Mouse (Mus musculus): Measurements from ENCODE around the gene Cmbl.
"Not testable (repeated sequence)": the region's sequence is repeated elsewhere in the genome, so short reads cannot be mapped to it uniquely, and the experiment has no call there.

Gene Cmbl

DNA sequence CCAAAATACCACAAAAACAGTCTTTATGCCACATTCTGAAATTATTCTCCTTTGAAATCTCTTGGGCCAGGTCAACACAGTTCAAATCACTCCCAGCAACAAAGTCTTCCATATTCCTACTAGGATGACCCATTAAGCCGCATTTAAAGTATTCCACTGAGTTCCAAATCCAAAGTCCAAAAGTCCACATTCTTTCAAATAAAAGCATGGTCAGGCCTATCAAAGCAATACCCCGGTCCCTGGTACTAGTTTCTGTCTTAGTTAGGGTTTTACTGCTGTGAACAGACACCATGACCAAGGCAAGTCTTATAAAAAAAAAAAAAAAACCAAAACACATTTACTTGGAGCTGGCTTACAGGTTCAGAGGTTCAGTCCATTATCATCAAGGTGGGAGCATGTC is 15.9 kb downstream of the Cmbl start:
- not testable (repeated sequence) for DNase-seq (ENCODE audit: extremely low read depth, low read depth)

DNA sequence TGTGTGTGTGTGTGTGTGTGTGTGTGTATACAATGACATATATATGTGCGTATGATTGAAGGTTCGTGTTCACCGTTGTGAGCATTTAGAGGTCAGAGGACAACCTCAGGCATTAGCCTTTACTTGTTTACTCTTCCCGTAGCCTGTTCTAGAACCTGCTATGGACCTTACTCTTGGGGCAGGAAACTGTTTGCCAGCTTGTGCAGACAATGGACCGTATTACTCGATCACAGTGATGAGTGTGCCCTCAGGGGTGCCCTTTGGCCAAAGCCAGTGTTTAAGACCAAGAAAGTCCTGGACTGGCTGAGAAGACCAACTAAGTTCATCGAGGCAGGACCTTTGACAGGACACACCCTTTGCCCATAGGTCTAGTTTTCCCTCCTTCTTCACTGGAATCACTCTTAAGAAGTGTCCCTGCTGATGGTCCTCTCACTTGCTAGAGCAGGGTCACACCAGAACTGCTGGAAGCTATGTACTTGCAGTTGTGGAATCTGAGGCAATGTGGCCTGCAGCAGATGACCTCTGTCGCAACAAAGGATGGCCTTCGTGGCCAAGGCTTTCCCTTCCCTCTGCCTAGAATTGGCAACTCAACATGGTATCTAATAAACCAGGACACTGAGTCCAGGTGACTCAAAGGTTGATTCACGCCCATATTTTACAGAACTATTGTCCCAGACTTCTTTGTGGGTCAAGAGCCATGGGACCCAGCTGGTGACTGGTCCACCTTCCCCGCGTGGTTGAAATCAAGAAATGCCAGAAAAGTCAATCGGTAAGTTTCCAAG is 18.3 kb downstream of the Cmbl start:
- DNase-seq (ENCODE audit: extremely low read depth, low read depth): no peak

DNA sequence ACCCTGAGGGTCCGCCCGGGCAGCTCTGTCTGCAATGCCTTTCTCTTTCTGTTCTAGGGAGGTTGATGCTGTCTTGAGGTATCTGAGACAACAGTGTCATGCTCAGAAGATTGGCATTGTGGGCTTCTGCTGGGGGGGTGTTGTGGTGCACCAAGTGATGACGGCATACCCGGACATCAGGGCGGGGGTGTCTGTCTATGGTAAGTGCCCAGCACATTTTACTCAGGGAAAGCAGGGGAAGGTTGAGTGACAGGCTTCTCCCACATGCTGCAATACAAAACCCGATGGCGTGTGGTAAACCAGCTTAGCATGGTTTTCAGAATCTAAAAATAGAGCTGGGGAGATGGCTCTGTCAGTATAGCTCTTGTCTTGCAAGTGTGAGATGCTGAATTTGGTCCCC is 20.0 kb downstream of the Cmbl start:
- no peak for DNase-seq (ENCODE audit: extremely low read depth, low read depth)

DNA sequence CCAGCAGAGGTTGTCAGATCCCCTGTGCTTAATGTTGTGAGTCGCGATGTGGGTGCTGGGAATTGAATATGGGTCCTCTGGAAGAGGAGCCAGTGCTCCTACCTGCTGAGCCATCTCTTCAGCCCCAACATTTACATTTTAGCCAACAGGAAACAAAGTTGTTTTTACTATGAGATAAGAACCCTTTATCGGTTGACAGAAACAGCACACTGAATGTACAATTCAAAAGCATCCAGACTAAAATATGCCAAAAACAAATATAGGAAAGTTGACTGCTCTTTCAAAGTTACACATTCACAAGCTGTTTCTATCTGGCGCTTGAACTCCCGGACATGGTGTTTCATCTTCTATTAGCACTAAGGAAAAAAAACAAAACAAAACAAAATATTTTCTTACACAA is 20.9 kb downstream of the Cmbl start:
- no peak for DNase-seq (ENCODE audit: extremely low read depth, low read depth)

DNA sequence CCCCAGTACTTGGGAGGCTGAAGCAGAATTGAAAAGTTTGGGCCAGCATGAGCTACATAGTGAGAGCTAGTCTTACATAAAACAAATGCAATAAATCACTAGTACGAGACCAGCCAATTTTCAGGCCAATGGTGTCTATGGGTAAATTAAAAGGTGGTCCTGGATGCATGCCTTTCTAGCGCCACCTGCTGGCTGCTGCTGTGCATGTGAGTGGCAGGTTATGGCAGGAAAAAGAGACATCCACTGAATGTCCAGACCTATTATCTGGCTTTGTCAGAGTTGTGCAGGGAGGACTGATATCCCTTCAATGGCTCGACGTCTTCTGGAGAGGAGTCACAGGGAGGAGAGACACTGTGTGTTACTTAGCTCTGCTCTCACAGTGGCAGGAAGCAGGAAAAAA is 21.3 kb downstream of the Cmbl start:
- DNase-seq (ENCODE audit: extremely low read depth, low read depth): peak; percentile 85

DNA sequence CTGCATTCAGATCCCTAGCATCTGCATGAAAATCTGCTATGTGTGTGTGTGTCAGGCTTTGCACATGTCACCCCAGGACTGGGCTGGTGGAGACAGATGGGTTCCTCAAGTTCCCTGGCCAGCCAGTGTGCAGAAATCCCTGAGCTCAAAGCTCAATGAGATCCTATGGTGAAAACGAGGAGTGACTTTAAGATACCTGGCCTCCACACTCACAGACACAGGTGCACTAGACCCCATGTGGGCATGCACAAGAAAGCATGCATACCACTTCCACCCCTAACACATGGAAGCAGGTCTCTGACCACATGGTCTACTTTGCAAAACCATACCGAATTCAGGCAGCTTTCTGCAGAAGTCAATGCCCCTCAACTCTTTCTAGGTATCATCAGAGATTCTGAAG is 22.6 kb downstream of the Cmbl start:
- DNase-seq (ENCODE audit: extremely low read depth, low read depth): no peak

DNA sequence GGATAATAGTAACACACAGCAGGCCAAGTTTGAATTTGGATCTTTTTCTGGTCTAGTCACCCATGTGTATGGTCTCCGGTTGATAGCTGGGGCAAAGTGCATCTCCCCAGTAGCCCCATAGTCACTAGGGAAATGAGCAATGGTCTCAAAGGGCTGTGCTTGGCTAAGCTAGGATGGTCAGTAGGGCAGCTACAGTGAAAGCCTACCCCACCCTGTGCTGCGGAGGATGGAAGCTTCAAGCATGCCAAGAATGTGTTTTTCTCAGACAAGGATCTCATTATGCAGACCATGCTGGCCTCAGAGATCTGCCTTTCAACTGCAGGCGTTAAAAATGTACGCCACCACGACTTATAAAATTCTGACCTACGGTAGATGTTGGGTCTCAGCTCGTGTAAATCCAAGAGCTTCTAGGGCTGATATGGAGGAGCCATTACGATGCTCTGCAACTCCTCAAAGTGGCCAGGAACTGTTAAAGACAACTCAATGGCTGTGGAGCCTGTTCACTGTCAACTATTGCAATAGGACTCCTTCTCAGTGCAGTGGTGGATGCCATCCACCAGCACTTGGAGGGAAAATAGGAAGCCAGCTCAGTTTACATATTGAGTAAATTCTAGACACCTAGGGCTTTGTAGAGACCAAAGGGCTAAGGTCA is 23.9 kb downstream of the Cmbl start:
- DNase-seq (ENCODE audit: extremely low read depth, low read depth): no peak

DNA sequence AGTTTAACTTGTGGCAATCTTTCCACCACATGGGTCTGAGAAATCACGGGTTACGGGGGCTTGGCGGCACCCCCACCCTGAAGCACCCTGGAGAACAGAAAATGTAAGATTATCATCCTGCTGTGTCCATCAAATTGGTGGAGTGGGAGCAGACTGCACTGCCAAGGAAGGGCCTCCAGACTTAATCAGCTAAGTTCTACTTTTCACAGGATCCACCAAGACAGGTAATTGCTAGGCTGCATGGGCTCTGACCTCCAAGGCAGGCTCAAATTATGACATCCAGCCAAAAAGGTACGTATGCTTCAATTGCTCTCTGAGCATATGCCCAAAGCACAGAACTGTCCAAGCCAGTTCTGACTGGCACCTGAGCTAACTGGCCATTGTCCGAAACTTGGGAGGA is 25.0 kb downstream of the Cmbl start:
- DNase-seq (ENCODE audit: extremely low read depth, low read depth): no peak

DNA sequence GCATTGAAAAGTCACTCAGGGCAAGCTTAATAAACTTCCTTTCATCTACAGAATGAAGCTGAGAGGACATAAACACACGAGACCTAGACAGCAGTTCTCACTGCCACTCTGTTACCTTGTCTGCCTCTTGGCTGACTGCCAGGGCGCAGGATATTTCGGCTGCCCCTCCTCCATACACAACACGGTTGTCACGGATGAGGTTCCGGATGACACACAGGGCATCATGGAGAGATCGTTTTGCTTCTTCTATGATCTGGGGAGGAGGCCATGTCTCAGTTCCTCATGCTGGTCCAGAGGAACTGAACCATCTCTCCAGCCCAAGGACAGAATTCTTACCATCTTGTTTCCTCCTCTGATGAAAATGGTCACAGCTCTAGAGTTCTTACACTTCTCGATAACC is 27.3 kb downstream of the Cmbl start:
- DNase-seq (ENCODE audit: extremely low read depth, low read depth): no peak

DNA sequence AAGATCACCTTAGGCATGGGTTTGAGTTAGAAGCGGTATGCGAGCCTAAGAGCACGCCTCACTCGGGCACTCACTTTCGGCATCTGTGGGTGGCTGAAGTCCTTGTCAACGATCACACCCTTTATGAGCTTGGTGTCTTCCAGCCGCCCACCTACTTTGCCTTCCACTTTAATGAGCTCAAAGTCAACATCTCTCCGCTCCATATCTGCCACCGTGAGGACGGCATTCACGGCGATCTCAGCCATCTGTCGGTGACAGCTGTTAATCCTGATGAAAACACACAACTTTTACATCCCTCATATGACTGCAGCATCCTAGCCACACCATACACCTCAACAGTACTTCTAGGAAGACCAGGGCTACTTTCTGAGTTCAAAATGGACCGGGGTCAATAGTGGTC is 29.1 kb downstream of the Cmbl start:
- no peak for DNase-seq (ENCODE audit: extremely low read depth, low read depth)

DNA sequence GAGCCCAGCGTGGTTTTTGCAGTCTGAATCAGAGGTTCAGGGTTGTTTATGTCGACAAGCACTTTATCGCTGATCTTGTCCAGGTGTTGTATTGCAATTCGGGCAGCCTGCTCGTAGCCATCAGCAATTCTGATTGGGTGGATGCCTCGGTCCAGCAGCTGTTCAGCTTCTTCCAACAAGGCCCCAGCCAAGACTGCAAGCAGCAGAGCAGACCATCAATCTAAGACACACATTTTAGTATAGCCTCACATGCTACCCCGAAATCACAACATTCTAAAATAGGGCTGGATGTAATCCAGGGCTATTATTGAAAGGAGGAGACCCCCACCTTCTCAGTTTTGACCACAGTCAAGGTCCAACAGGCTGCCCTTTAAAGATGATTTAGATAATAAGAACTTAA is 30.5 kb downstream of the Cmbl start:
- no peak for DNase-seq (ENCODE audit: extremely low read depth, low read depth)

DNA sequence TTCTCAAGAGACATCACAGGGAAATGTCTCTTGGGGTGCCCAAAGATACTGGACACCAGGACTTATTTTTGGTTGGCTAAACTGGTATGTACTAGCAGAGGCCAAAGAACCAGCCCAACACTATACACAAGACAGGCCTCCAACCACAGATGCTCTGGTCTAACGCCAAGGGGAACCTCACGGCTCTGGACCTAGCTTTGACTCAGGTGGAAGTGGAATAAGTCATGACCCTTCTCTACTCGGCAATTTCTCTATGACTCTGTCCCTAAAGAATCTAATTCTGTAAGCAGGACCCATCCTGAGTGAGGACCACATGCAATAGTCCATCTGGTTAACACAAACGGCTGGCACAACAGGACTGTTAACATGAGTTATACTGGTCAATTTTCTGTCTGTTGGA is 34.6 kb downstream of the Cmbl start:
- DNase-seq (ENCODE audit: extremely low read depth, low read depth): no peak

DNA sequence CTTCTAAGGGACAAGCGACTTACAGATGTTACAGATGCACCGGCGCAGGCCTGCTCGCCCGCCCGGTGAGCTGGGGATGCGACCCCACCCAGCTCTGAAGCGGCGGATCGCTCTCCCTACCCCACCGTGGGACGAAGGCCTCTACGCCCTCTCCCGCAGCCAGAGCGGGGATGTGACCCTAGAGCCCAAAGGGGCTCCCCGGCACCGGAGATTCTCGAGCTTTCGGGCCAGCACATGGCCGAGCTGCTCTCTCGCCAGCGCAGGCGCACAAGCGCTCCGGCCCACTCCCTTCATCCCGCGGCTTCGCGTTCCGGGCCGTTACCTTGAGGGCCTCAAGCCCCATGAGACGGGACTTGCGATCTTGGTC is 36.1 kb downstream of the Cmbl start:
- DNase-seq (ENCODE audit: extremely low read depth, low read depth): no peak

DNA sequence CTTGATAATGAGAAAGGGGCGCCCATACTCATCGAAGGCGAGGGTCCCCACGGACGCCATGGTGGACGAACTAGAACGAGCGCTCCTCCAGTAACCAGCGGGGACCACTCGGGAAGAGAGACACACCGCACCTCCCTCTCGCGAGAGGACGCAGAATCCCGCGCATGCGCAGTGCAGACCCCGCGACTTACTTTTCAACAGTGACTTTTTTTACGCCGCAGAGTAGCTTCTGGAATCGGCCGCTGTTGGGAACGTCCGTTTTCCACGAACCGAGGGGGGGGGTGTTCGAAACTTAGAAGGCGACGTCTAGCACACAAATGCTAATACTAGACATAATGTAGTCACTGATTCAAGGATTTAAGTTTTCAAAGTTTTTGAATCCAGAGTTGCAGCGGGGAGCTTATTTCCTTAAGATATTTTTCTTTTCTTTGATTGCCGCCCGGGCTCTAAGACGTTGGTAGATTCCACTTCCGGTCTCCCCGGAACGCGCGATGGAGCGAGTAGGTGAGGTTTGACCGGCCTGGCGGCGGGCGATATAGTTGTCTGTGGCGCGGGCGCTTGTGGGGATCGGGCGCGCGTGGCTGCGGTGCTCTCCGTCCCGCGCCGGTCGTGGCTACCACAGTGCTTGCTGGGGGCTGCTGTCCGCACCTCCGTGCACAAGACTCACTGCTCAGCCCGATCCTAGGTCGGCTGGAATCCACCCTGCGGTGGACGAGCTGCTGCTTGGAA is 36.6 kb downstream of the Cmbl start, which contains the start of the genes Cct5 and Fam173b:
Gene Cct5 (minus strand): TSS at position 159 of the 729 bp plus-strand sequence.
Gene Fam173b (plus strand): TSS at position 207 of the 729 bp plus-strand sequence.
- DNase-seq (ENCODE audit: extremely low read depth, low read depth): peak; percentile 97

DNA sequence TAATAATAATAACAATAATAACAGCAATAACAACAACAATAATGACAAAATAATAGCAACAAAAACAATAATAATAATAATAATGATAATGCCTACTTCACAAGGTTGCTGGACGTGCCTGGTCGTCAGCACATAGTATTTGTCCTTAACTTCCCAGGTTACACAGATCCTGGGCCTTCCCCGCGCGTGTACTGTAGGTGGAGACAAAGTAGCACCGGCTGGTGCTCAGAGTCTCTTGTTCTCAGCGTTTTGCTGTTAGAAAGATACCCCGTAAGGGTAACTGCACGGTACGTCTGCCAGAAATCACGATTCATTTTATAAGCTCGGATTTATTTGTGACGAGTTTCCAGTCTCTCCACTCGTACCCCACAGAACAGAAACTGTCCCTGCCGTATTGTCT is 37.2 kb downstream of the Cmbl start:
- peak; percentile 66 for DNase-seq (ENCODE audit: extremely low read depth, low read depth)

DNA sequence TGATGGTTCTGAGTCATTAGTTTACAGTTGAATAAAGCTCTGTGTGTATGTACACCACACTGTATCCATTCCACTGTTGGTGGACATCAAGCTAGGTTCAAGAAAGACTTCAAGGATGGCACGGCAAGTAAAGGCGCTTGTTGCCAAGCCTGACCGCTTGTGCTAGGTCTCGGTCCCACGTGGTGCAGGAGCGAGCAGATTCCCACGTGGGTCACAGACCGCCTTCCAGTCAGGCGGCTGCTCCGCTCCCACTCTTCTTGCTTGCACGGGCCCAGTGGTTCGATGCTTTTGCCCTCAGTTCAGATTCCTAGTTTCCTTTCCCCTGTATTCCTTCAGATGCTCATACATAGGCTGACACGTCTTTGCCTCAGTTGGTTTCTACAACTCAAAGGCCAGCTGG is 37.9 kb downstream of the Cmbl start:
- no peak for DNase-seq (ENCODE audit: extremely low read depth, low read depth)

DNA sequence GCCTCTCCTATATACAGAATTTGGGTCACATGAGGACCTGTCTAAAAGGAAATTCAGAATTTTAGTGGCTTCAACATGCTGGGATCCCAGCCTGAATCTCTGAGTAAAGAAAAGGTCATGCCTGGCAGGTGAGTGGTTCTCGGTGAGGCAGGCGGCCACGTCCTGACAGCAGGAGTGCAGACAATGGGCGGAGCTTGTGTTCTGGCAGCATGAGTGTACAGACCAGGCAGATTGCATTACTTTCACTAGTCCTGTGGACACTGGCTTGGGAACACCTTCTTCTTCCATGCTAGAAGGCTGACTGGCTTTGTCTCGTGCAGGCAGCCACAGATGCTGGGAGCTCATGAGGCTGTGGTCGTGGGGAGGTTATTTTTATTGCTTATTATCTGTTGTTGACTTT is 41.6 kb downstream of the Cmbl start:
- no peak for DNase-seq (ENCODE audit: extremely low read depth, low read depth)

DNA sequence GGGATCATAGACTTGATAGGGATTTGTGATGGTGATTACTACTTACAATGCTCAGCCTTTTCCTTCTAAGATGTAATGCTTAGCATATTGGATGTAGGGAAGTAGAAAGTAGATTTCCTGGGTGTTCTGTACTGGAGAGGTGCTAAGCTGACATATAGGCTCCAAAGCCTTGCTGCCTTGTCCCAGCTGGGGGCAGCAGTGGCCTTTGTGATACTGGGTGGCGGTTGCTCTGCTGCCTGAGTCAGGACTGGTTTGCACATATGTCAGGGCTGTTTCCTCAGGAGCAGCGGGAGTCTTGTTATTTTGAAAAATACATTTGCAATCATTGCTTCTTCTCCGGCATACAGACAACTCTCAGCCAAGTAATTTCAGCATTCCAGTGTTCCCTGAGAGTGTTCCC is 45.8 kb downstream of the Cmbl start:
- no peak for DNase-seq (ENCODE audit: extremely low read depth, low read depth)

DNA sequence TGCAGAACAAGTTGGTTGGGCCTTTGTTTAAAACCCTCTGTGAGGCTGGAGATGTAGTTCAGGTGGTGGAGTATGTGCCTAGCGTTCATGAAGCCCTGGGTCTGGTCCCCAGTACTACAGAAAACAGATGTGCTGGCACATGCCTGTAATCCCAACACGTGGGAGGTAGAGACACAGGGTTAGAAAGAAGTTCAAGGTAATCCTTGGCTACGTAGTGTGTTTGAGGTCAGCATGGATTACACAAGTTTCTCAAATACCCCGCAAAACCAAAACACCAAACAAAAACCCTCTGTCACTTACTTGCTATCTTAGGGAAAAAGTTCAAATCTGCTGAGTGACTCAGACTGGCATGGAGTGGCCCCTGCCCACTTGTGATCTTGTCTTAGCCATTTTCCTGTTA is 46.8 kb downstream of the Cmbl start:
- DNase-seq (ENCODE audit: extremely low read depth, low read depth): no peak

DNA sequence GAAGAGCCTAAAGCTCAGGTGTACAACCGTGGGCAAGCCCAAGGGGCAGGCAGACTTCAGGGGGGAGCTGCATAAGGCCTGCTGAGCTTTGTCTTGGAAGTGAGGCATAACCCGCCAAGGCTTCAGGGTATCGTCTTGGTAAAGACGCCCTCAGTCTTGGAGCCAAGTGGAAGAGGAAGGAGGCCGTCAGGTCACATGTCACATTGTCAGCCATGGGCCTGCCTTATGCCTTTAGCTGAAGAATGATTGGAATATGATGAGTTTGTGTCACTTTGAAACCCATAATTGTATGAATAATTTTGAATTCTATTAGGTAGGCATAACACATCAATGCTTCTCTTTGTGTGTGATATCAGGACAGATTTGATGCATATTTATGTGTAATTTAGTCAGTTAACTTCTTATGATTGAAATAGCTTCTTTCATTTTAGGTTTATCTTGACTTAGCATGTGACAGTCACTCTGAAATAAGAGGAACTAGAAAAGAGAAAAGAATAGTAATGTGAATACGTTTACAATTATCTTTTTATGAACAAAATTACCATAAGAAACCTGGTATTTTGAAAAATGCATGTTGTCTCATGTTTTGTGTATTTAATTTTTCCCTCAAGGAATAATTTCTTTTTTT is 48.8 kb downstream of the Cmbl start:
- DNase-seq (ENCODE audit: extremely low read depth, low read depth): peak; percentile 67

DNA sequence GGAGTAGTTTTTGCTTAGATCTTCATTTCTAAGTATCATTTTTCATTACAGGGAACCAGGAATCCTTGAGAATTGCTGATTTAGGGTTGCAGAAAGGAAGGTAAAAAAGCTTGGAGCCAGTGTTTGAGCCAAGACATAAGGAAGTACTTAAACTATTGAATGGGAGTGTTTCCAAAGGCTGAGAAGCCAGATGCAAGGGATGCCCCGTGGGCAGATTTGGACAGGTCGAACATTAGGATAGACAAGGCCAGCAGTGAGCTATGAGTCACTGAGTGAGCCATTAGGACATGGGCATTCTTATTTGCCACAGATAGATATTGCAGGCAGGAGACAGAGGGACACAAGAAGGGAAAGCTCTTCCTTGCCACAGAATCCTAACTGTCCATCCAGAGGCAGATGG is 49.5 kb downstream of the Cmbl start:
- no peak for DNase-seq (ENCODE audit: extremely low read depth, low read depth)

DNA sequence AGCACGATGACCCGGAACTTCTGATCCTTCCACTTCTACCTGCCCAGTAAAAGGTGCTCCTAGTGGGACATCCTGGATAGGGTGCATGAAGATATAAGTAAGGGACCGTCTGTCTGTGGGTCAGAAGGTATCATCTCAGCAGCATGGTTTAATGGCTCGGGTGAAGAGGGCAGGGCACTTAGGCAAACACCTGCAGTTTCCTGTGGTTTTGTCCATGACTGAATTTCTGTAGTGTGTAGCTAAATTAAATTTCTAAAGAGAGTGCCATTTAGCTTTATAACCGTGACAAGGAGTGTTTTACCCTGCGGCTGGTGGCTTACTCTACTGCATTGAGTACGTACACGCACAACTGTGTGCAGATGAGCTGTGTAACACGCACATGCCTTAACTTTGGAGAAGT is 52.1 kb downstream of the Cmbl start:
- DNase-seq (ENCODE audit: extremely low read depth, low read depth): no peak

All from MEL-GATA-1-ER (cell line).